ENCODE assay signal across 12 mouse cellular contexts in the genomic region with DNA sequence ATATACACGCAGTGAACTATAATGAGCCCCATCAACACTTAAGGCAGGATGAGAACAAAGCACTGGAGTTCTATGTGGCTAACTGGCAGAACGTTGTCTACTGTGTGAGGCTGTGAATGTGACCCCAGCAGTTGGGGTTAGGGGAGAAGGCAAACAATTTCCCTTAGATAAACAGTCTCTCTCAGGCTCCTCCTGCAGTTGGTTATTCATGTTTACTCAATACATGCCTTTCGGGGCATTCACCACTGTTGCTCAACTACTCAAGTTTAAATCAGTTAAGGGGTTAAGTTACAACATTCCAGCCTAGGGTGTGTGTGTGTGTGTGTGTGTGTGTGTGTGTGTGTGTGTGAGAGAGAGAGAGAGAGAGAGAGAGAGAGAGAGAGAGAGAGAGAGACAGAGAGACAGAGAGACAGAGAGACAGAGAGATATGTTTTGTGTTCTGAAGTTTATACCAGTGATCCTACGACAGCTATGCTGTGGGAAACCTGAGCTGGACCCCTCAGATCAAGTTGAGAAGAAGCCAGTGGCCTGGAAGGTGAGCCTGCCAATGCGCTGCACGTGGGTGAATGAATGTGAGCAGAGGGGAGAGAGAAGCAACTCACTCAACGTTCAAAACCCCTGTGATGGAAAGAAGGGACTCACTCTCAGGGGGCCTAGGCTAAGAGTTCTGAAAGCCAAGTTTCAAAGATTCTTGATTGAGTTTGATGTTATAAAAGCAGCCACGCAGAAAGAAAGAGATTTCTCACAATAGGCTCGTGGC.
DNase-seq lines count a peak whose midpoint lies in the region; ATAC-seq and TF ChIP-seq lines count a peak whose summit lies in the region.
"Had no signal": no experiment of that assay in that cellular context is flagged by ENCODE, and none has a peak within 500 bp of the region (broad histone marks: within the 10 kb centered on the region; RNA-seq: fewer than 3 reads in every experiment).

No protein-coding gene starts in this region.

- H3K4me2 ChIP-seq in hindbrain, postnatal 0 days (ENCODE audit: low read depth, low read length) = no peak overlapping the region
- H3K4me2 ChIP-seq in hindbrain, embryonic 16.5 days (ENCODE audit: low read length) = no peak overlapping the region
- H3K4me2 ChIP-seq: neural tube, embryonic 15.5 days had no signal

- H3K9me3 ChIP-seq in hindbrain, postnatal 0 days (ENCODE audit: low read length) = no peaks in the 10 kb centered on the region
- no peaks in the 10 kb centered on the region for H3K9me3 ChIP-seq in hindbrain, embryonic 16.5 days (ENCODE audit: control insufficient read depth, low read length)
- H3K9me3 ChIP-seq: neural tube, embryonic 15.5 days had no signal

- no peak overlapping the region for H3K9ac ChIP-seq in hindbrain, postnatal 0 days (replicated peaks; ENCODE audit: low read length)
- no peak overlapping the region for H3K9ac ChIP-seq in hindbrain, embryonic 16.5 days (ENCODE audit: low read depth, low read length)
- H3K9ac ChIP-seq in liver, adult 2 months (ENCODE audit: low read depth, low read length) = peak overlapping the region; percentile 27
- H3K9ac ChIP-seq: neural tube, embryonic 15.5 days had no signal

- H3K4me3 ChIP-seq in hindbrain, postnatal 0 days (ENCODE audit: low read length) = no peak overlapping the region
- H3K4me3 ChIP-seq in hindbrain, embryonic 16.5 days (ENCODE audit: low read length) = no peak overlapping the region
- H3K4me3 ChIP-seq in liver, adult 2 months (ENCODE audit: insufficient read depth, low read depth, low read length) = peak overlapping the region; percentile 37
- H3K4me3 ChIP-seq: neural tube, embryonic 15.5 days had no signal

- H3K27me3 ChIP-seq in hindbrain, postnatal 0 days (ENCODE audit: insufficient read depth, low read length) = no peaks in the 10 kb centered on the region
- no peaks in the 10 kb centered on the region for H3K27me3 ChIP-seq in hindbrain, embryonic 16.5 days (replicated peaks; ENCODE audit: control insufficient read depth, insufficient read depth, low read length)
- no peaks in the 10 kb centered on the region for H3K27me3 ChIP-seq in liver, adult 2 months (ENCODE audit: control insufficient read depth, insufficient read depth, low read length)
- H3K27me3 ChIP-seq: neural tube, embryonic 15.5 days had no signal

- H3K27ac ChIP-seq in hindbrain, postnatal 0 days = peak overlapping the region; percentile 15; the same call in 1 of the 2 replicates
- H3K27ac ChIP-seq in hindbrain, embryonic 16.5 days (ENCODE audit: low read depth, low read length) = no peak overlapping the region
- peak overlapping the region; percentile 87 for H3K27ac ChIP-seq in liver, adult 2 months (replicated peaks; ENCODE audit: insufficient read depth, low read depth, low read length)
- H3K27ac ChIP-seq: macrophage; neural tube, embryonic 15.5 days had no signal

- 58% methylated on average over 9 of the region's 9 CpGs for WGBS in hindbrain, postnatal 0 days
- WGBS in hindbrain, embryonic 16.5 days = 64% methylated on average over 9 of the region's 9 CpGs
- 18% methylated on average over 9 of the region's 9 CpGs for WGBS in liver, adult 2 months

- H3K4me1 ChIP-seq in hindbrain, postnatal 0 days (ENCODE audit: insufficient read depth, low read length) = peaks cover 6% of the 10 kb centered on the region; the same call in 1 of the 2 replicates
- peaks cover 3% of the 10 kb centered on the region for H3K4me1 ChIP-seq in hindbrain, embryonic 16.5 days (ENCODE audit: control insufficient read depth, insufficient read depth, low read depth, low read length)
- H3K4me1 ChIP-seq in liver, adult 2 months (ENCODE audit: control insufficient read depth, insufficient read depth, low read length) = peaks cover 24% of the 10 kb centered on the region

- TF ChIP-seq POLR2A in liver, adult 2 months (IDR thresholded peaks at IDR 0.05; ENCODE audit: extremely low read depth, insufficient read depth, low read length) = no peak

- DNase-seq in hindbrain, postnatal 0 days (ENCODE audit: low spot score) = no peak
- DNase-seq in adipocyte (ENCODE audit: low spot score) = peak; percentile 77
- DNase-seq in liver, adult 2 months (ENCODE audit: extremely low read depth, low read depth, low spot score) = peak; percentile 100
- peak; percentile 51 to 56 for DNase-seq in lung, postnatal 4 days
- no peak for DNase-seq in thymus, postnatal 14 days
- DNase-seq in gastrocnemius, postnatal 25 days = no peak
- DNase-seq in spleen, postnatal 10 days (ENCODE audit: low spot score in 2 of 2) = no peak
- DNase-seq: adrenal gland, adult 2 months; gastrocnemius, postnatal 14 days had no signal

- TF ChIP-seq CTCF in hindbrain, postnatal 0 days (IDR thresholded peaks at IDR 0.05; ENCODE audit: low read depth) = no peak
- TF ChIP-seq CTCF in liver, adult 2 months (IDR thresholded peaks at IDR 0.05; ENCODE audit: low read depth, low read length) = no peak

- no peaks in the 10 kb centered on the region for H3K79me2 ChIP-seq in liver, adult 2 months (ENCODE audit: control insufficient read depth, insufficient read depth, low read length)

- no peak for ATAC-seq in hindbrain, postnatal 0 days
- ATAC-seq in hindbrain, embryonic 16.5 days = no peak

- no peaks in the 10 kb centered on the region for H3K36me3 ChIP-seq in hindbrain, postnatal 0 days (ENCODE audit: insufficient read depth, low read length)
- H3K36me3 ChIP-seq in hindbrain, embryonic 16.5 days (ENCODE audit: control insufficient read depth, insufficient read depth, low read length) = peaks cover 7% of the 10 kb centered on the region; the same call in 1 of the 2 replicates
- H3K36me3 ChIP-seq in liver, adult 2 months (ENCODE audit: control insufficient read depth, insufficient read depth, low read length) = no peaks in the 10 kb centered on the region

Comparison
In these comparisons a context has a peak if more than half of its experiments do, and no peak if none do; other contexts are left out.
1. DNase-seq: peak in adipocyte (single experiment), liver, adult 2 months (single experiment) and lung, postnatal 4 days (2 of 2); none in hindbrain, postnatal 0 days (single experiment), thymus, postnatal 14 days (single experiment), gastrocnemius, postnatal 25 days (single experiment) and spleen, postnatal 10 days (0 of 2).